Mouse (Mus musculus) hindbrain, embryonic 11.5 days (tissue): Measurements from ENCODE around the gene Kazn. TPM values are rescaled to one million over a fixed set of nuclear protein-coding genes. Genes with fewer than 3 reads are reported as not detected.

ENCODE experiments used
- ATAC-seq: fragments of 200-750 bp; cut with Nextera tagmentation; 2 replicates; pipeline ENCODE4 v1.8.0; 2017; ENCODE audit warnings: mild to moderate bottlenecking, moderate TSS enrichment, moderate library complexity; ENCODE audit not compliant: low FRiP score
- DNase-seq: peaks from one replicate; pipeline ENCODE4 v3.0.0-alpha.2; 2015; ENCODE audit warnings: low spot score
- H3K27ac ChIP-seq: fragments of 300-500 bp; sonication (generic); 2 replicates; pipeline ENCODE4 v1.5.1; 2014; ENCODE audit warnings: mild to moderate bottlenecking, low read depth, low read length
- H3K27me3 ChIP-seq: fragments of 300-500 bp; sonication (generic); 2 replicates; pipeline ENCODE4 v1.6.1; 2014; ENCODE audit warnings: mild to moderate bottlenecking, low read length, moderate library complexity, mixed read lengths; ENCODE audit not compliant: control insufficient read depth, insufficient read depth
- H3K36me3 ChIP-seq: fragments of 300-500 bp; sonication (generic); 2 replicates; pipeline ENCODE4 v1.6.1; 2014; ENCODE audit warnings: mild to moderate bottlenecking, low read length, moderate library complexity, mixed read lengths; ENCODE audit not compliant: control insufficient read depth, insufficient read depth
- H3K4me1 ChIP-seq: fragments of 300-500 bp; sonication (generic); replicated peaks from 2 replicates; pipeline ENCODE4 v1.6.1; 2014; ENCODE audit warnings: low read length, mixed read lengths; ENCODE audit not compliant: control insufficient read depth, insufficient read depth
- H3K4me2 ChIP-seq: fragments of 300-500 bp; sonication (generic); replicated peaks from 2 replicates; pipeline ENCODE4 v1.6.1; 2014; ENCODE audit warnings: mild to moderate bottlenecking, low read depth, low read length
- H3K4me3 ChIP-seq: fragments of 300-500 bp; sonication (generic); 2 replicates; pipeline ENCODE4 v1.5.1; 2014; ENCODE audit warnings: low read depth, low read length
- H3K9ac ChIP-seq: fragments of 300-500 bp; sonication (generic); 2 replicates; pipeline ENCODE4 v1.6.1; 2014; ENCODE audit warnings: low read depth, low read length
- H3K9me3 ChIP-seq: fragments of 300-500 bp; sonication (generic); 2 replicates; pipeline ENCODE4 v1.6.1; 2016; ENCODE audit warnings: low read length; ENCODE audit not compliant: control insufficient read depth
- WGBS: fragments of 180-500 bp; shearing (Covaris S2); extraction: QIAGEN DNeasy Blood & Tissue Kit; methylation state at CpG from one replicate; pipeline ENCODE4 v1.1.7; 2014; 5-methylcytosine and 5-hydroxymethylcytosine counted together
- polyA plus RNA-seq: library from polyadenylated mRNA; unstranded; fragments of >200 nt; fragmentation: Nextera tagmentation; extraction: Ambion mirVana; gene quantifications from 2 replicates; pipeline ENCODE4 v1.2.1, GENCODE M21; 2014

The Kazn gene
- polyA plus RNA-seq, 1 experiment from 2014 or later: 11.8 TPM

GRCm38 (mm10) chr4:142053661-142054448, 185.3 kb downstream of the Kazn start:
- WGBS: 50% methylated on average over 9 of the region's 9 CpGs
- DNase-seq (no peak), ATAC-seq (no peak)
- Histone ChIP-seq H3K9me3 (no peaks in the 10 kb centered on the region), H3K27ac (no peak overlapping the region), H3K9ac (no peak overlapping the region), H3K36me3 (no peaks in the 10 kb centered on the region), H3K4me3 (no peak overlapping the region), H3K4me1 (no peaks in the 10 kb centered on the region), H3K4me2 (no peak overlapping the region), H3K27me3 (no peaks in the 10 kb centered on the region)

- Histone ChIP-seq H3K36me3 (no peaks in the 10 kb centered on the region), H3K27me3 (no peaks in the 10 kb centered on the region), H3K9ac (no peak overlapping the region), H3K27ac (no peak overlapping the region), H3K4me2 (no peak overlapping the region), H3K4me1 (no peaks in the 10 kb centered on the region), H3K9me3 (no peaks in the 10 kb centered on the region), H3K4me3 (no peak overlapping the region)
- DNase-seq: no peak
- ATAC-seq: no peak
- 71% methylated on average over 4 of the region's 4 CpGs for WGBS
Observed at GRCm38 (mm10) chr4:142053261-142053660, 185.9 kb downstream of the Kazn start.

GRCm38 (mm10) chr4:142052391-142053132, 186.6 kb downstream of the Kazn start:
- no peak overlapping the region for H3K9ac ChIP-seq
- H3K4me2 ChIP-seq: no peak overlapping the region
- H3K4me3 ChIP-seq: no peak overlapping the region
- ATAC-seq (no peak), DNase-seq (no peak)
- H3K36me3 ChIP-seq: no peaks in the 10 kb centered on the region
- H3K27me3 ChIP-seq: no peaks in the 10 kb centered on the region
- WGBS: 53% methylated on average over 19 of the region's 22 CpGs
- no peak overlapping the region for H3K27ac ChIP-seq
- H3K4me1 ChIP-seq: no peaks in the 10 kb centered on the region
- no peaks in the 10 kb centered on the region for H3K9me3 ChIP-seq

Other genes starting within 250 kb of the Kazn start
- 3.5 and 4.0 TPM in 2 replicates for gene Fhad1, start 224.3 kb downstream of the Kazn start, polyA plus RNA-seq
- 7.3 and 8.1 TPM in 2 replicates for gene Tmem51, start 155.1 kb downstream of the Kazn start, polyA plus RNA-seq